Mouse (Mus musculus) forebrain, embryonic 11.5 days (tissue): ENCODE results near the gene Ncor2. TPM values are rescaled to one million over a fixed set of nuclear protein-coding genes. Genes with fewer than 3 reads are reported as not detected.

Source experiments
- ATAC-seq: fragments of 200-750 bp; cut with Nextera tagmentation; replicated peaks from 2 replicates; pipeline ENCODE4 v1.8.0; 2017; ENCODE audit warnings: moderate TSS enrichment; ENCODE audit not compliant: low FRiP score
- DNase-seq: peaks from one replicate; pipeline ENCODE4 v3.0.0-alpha.2; 2017; ENCODE audit warnings: low spot score
- H3K27ac ChIP-seq: fragments of 300-500 bp; sonication (generic); 2 replicates; pipeline ENCODE4 v1.5.1; 2014; ENCODE audit warnings: low read depth, low read length
- H3K27me3 ChIP-seq: fragments of 300-500 bp; sonication (generic); 2 replicates; pipeline ENCODE4 v1.6.1; 2014; ENCODE audit warnings: mild to moderate bottlenecking, low read length, mixed read lengths; ENCODE audit not compliant: control insufficient read depth, insufficient read depth
- H3K36me3 ChIP-seq: fragments of 300-500 bp; sonication (generic); 2 replicates; pipeline ENCODE4 v1.6.1; 2014; ENCODE audit warnings: mild to moderate bottlenecking, low read length, moderate library complexity, mixed read lengths; ENCODE audit not compliant: control insufficient read depth, insufficient read depth
- H3K4me1 ChIP-seq: fragments of 300-500 bp; sonication (generic); replicated peaks from 2 replicates; pipeline ENCODE4 v1.6.1; 2014; ENCODE audit warnings: low read length, mixed read lengths; ENCODE audit not compliant: control insufficient read depth, insufficient read depth
- H3K4me2 ChIP-seq: fragments of 300-500 bp; sonication (generic); 2 replicates; pipeline ENCODE4 v1.6.1; 2014; ENCODE audit warnings: low read depth, mild to moderate bottlenecking, low read length, moderate library complexity, mixed read lengths; ENCODE audit not compliant: severe bottlenecking
- H3K4me3 ChIP-seq: fragments of 300-500 bp; sonication (generic); 2 replicates; pipeline ENCODE4 v1.5.1; 2014; ENCODE audit warnings: low read depth, low read length
- H3K9ac ChIP-seq: fragments of 300-500 bp; sonication (generic); 2 replicates; pipeline ENCODE4 v1.6.1; 2014; ENCODE audit warnings: low read length
- H3K9me3 ChIP-seq: fragments of 300-500 bp; sonication (generic); 2 replicates; pipeline ENCODE4 v1.6.1; 2016; ENCODE audit warnings: low read length, mixed read lengths; ENCODE audit not compliant: control insufficient read depth
- WGBS: fragments of 180-500 bp; shearing (Covaris S2); extraction: QIAGEN DNeasy Blood & Tissue Kit; methylation state at CpG from one replicate; pipeline ENCODE4 v1.1.7; 2014; 5-methylcytosine and 5-hydroxymethylcytosine counted together
- polyA plus RNA-seq: library from polyadenylated mRNA; unstranded; fragments of >200 nt; fragmentation: Nextera tagmentation; extraction: Ambion mirVana; gene quantifications from 2 replicates; pipeline ENCODE4 v1.2.1, GENCODE M21; 2014

The Ncor2 gene
- polyA plus RNA-seq, 1 experiment from 2014 or later, result 27.3 TPM

DNA sequence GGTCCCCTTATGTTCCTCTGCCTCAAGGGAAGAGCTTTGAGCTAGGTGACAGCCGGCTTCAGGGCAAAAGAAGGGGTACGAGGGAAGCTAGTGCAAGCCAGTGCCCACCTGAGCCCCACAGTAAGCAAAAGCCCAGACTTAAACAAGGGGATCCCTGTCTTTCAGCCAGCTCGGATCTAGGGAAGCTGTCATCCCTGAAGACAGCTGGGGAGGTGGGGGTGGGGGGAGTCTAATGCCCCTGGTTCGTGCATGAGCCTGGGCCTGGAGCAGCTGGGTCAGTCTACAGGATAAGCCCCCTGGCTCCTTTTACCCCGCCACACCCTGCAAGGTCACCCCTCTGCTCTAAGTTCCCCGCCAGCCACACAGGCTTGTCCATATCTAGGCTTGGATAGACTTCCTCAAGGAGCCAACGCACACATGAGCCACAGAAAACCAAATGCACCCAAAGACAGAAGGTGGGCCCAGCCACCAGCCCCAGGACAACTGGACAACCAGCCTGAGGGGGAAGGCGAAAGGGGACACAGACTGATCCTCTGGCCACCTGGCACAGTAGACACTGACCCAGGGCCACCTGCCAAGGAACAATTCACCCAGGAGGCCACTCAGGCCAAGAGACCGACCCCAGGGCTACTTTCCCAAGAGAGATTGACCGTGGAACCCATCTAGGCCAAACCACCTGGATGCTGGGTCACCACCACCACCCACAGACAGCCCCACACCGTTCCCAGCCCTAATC lies 8.7 kb downstream of the Ncor2 start:
- Histone ChIP-seq H3K27me3 (no peaks in the 10 kb centered on the region), H3K4me3 (no peak overlapping the region), H3K4me1 (peaks cover 35% of the 10 kb centered on the region), H3K9ac (no peak overlapping the region), H3K27ac (no peak overlapping the region), H3K4me2 (no peak overlapping the region), H3K36me3 (no peaks in the 10 kb centered on the region), H3K9me3 (no peaks in the 10 kb centered on the region)
- ATAC-seq, result no peak
- DNase-seq, result no peak
- WGBS, result 77% methylated on average over 11 of the region's 11 CpGs

DNA sequence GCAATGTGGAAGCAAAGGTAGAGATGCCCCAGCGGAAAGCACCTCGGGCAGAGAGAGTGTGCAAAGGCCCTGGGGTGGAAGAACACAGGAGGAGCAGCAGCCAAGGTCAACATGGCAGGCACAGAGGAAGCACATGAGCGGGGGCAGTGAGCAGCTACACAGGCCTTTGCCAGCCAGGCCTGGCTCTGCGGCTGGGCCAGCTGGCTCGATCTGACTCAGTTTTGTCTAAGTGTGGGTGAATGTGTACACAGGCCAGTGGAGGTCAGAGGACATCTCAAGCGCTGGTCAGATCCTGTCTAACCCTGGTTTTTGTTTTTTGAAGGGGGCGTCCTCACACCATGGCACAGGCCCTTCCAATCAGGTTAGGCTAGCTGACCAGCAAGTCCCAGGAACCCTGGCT lies 10.9 kb downstream of the Ncor2 start:
- Histone ChIP-seq H3K9ac (no peak overlapping the region), H3K36me3 (no peaks in the 10 kb centered on the region), H3K4me3 (no peak overlapping the region), H3K4me1 (peaks cover 44% of the 10 kb centered on the region), H3K27me3 (no peaks in the 10 kb centered on the region), H3K4me2 (no peak overlapping the region), H3K9me3 (no peaks in the 10 kb centered on the region), H3K27ac (no peak overlapping the region)
- WGBS, result 87% methylated on average over 7 of the region's 7 CpGs
- ATAC-seq, result no peak
- DNase-seq, result no peak

DNA sequence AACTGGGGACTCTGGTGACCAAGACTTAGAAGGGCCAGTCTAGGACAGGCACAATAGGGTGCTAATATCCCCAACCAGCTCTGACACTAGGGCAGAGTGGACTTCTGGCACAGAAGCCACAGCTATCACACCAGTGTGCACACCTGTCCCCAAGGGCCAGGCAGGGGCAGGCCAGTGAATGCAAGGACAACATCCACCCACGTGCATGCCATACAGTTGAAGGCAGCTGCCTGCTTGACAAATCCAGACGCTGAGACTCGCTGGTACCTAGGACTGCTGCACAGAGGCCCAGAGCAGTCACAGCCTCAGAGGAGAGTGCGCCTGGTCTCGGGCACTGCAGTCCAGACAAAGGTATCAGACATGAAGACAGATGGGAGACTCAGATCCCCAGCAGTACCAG lies 11.5 kb downstream of the Ncor2 start:
- H3K4me3 ChIP-seq, result no peak overlapping the region
- 81% methylated on average over 5 of the region's 5 CpGs for WGBS
- no peak overlapping the region for H3K4me2 ChIP-seq
- DNase-seq (no peak), ATAC-seq (no peak)
- H3K9ac ChIP-seq, result no peak overlapping the region
- no peaks in the 10 kb centered on the region for H3K36me3 ChIP-seq
- H3K27ac ChIP-seq, result no peak overlapping the region
- peaks cover 41% of the 10 kb centered on the region for H3K4me1 ChIP-seq
- H3K9me3 ChIP-seq, result no peaks in the 10 kb centered on the region
- H3K27me3 ChIP-seq, result no peaks in the 10 kb centered on the region

DNA sequence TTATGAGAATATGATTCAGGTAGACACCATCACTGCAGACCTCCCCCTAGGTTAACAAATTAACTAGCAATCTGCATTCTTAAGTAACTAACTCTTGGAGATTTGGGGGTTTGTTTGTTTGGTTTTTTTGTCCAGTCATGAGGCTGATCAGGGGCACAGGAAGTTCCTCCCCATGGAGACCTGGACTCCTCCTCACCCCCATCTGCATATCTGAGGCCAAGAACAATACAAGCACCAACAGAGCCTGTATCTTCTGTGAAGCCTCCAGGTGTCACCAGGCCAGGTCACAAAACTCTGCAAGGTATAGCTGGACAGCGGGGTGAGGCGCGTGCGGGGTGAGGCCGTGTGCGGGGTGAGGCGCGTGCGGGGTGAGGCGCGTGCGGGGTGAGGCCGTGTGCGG lies 13.0 kb downstream of the Ncor2 start:
- Histone ChIP-seq H3K9me3 (no peaks in the 10 kb centered on the region), H3K4me1 (peaks cover 33% of the 10 kb centered on the region), H3K9ac (no peak overlapping the region), H3K36me3 (no peaks in the 10 kb centered on the region), H3K27me3 (no peaks in the 10 kb centered on the region), H3K4me3 (no peak overlapping the region), H3K27ac (no peak overlapping the region), H3K4me2 (no peak overlapping the region)
- ATAC-seq (no peak), DNase-seq (no peak)
- WGBS, result 88% methylated on average over 14 of the region's 14 CpGs

DNA sequence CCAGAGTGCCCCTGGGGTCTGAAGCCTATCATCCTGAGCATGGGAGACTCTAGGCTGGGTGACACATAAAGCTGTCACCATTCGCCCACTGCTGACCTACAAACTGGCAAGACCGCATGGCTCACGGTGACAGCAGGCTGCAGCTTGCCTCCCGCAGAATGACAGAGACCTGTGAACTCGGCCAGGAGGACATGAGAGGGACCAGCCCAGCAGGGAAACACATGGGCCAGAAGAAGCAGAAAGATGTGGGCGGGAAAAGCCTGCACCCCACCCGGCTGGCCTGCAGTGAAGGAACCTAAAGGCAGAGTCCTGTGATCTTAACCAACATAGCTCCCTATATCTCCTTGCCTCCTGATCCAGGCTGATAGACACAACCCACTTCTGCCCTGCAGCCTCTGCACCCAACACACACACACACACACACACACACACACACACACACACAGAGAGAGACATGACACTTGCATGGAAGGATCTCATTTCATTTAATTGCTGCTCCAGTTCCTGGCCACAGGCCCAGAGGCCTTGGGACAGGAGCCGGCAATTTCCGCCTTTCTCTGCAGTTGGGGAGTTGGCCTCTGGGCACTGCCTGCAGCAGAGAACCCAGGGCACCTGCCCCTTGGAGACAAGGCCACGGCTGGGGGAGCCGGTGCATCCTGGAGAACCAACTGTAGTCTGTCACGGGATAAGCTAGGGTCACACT lies 14.4 kb downstream of the Ncor2 start:
- no peaks in the 10 kb centered on the region for H3K27me3 ChIP-seq
- no peaks in the 10 kb centered on the region for H3K9me3 ChIP-seq
- DNase-seq (no peak), ATAC-seq (no peak)
- H3K36me3 ChIP-seq, result no peaks in the 10 kb centered on the region
- peak overlapping the region; percentile 57 for H3K27ac ChIP-seq
- 59% methylated on average over 12 of the region's 12 CpGs for WGBS
- peak overlapping the region; percentile 12; the same call in 1 of the 2 replicates for H3K9ac ChIP-seq
- no peak overlapping the region for H3K4me3 ChIP-seq
- peaks cover 42% of the 10 kb centered on the region for H3K4me1 ChIP-seq
- no peak overlapping the region for H3K4me2 ChIP-seq

DNA sequence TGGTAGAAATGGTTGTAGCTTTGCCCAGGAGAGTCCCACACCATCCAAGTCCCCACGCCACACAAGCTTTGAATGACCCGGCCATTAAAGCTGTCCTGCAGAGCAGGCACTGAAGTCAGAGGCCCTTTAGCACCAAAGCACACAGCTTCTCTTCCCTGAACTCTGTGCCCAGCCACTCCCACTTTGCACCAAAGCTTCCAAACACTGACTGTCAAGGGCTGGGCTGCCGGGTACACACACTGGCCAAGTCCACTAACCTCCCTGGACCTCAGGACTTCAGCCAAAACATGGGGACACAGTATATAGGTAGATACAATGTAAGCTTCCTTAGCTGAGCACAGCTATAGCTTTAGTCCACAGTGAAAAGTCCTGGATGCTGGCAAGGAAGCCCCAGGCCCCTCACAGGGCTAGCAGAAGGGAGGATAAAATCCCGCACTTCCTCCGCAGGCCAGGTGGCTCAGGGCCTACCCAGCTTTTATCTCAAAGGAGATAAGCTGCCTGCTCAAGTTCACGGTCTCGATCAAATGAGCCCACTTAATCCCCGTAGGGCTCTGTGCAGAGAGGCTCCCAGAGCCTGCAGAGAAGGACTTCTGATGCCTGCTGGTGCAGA lies 15.5 kb downstream of the Ncor2 start:
- no peak overlapping the region for H3K4me2 ChIP-seq
- no peaks in the 10 kb centered on the region for H3K27me3 ChIP-seq
- H3K27ac ChIP-seq, result 0 out of 2 replicates have a peak overlapping the region, but pooled peaks have one; percentile 46
- no peak overlapping the region for H3K9ac ChIP-seq
- ATAC-seq, result no peak
- DNase-seq, result no peak
- H3K9me3 ChIP-seq, result no peaks in the 10 kb centered on the region
- no peaks in the 10 kb centered on the region for H3K36me3 ChIP-seq
- H3K4me1 ChIP-seq, result peaks cover 50% of the 10 kb centered on the region
- no peak overlapping the region for H3K4me3 ChIP-seq
- WGBS, result 37% methylated on average over 8 of the region's 8 CpGs

DNA sequence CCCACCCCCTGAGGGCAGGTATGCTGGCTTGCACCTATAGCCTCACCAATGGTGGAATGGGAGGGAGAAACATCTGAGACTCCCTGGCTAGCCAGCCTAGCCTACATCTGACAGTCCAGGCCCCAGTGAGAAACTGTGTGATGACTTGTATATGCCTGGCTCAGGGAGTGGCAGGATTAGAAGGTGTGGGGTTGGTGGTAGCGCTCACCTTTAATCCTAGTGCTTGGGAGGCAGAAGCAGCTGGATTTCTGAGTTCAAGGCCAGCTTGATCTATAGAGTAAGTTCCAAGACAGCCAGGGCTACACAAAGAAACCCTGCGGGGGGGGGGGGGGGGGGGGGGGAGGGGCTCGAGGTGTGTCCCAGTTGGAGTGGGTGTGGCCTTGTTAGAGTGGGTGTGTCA lies 16.6 kb downstream of the Ncor2 start:
- no peak for ATAC-seq
- 83% methylated on average over 1 of the region's 3 CpGs for WGBS
- H3K4me2 ChIP-seq, result no peak overlapping the region
- H3K9ac ChIP-seq, result no peak overlapping the region
- H3K27ac ChIP-seq, result no peak overlapping the region
- no peaks in the 10 kb centered on the region for H3K9me3 ChIP-seq
- no peak overlapping the region for H3K4me3 ChIP-seq
- H3K27me3 ChIP-seq, result no peaks in the 10 kb centered on the region
- peaks cover 60% of the 10 kb centered on the region for H3K4me1 ChIP-seq
- H3K36me3 ChIP-seq, result no peaks in the 10 kb centered on the region
- no peak for DNase-seq

DNA sequence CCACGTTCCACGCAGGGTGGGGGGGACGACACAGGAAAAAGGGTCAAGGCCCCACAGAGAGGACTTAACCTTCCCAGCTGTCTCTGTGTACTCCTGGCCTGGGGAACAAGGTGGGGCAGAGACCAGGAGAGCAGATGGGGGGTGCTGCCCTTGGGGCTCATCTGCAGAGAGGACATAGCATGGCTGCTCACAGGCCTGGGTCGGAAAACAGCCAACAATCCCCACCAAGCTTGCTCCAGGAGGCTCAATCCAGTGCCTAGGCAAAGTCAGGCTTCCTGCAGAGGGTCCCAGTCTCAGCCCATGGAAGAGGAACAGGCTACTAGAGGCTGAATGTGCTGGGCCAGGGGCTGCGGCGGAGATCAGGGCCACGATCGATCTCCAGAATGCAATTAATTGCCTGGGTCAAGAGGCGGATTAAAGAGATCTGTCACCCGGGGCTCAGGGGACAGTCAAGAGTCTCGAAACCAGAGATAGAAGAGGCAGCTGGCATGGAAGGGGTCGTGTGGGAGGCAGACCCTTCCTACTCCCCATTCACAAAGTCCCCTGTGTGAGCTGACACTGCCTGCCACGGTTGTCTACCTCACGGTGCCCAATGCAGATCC lies 19.1 kb downstream of the Ncor2 start:
- Histone ChIP-seq H3K27me3 (no peaks in the 10 kb centered on the region), H3K4me3 (no peak overlapping the region), H3K4me1 (peaks cover 63% of the 10 kb centered on the region), H3K36me3 (no peaks in the 10 kb centered on the region), H3K4me2 (0 out of 2 replicates have a peak overlapping the region, but pooled peaks have one; percentile 11), H3K27ac (peak overlapping the region; percentile 88), H3K9ac (peak overlapping the region; percentile 35), H3K9me3 (no peaks in the 10 kb centered on the region)
- ATAC-seq, result no peak
- DNase-seq, result no peak
- 30% methylated on average over 14 of the region's 14 CpGs for WGBS
